Mouse (Mus musculus) thymus, adult 2 months (tissue): Measurements from ENCODE around the gene Gm49387. TPM values are rescaled to one million over a fixed set of nuclear protein-coding genes. Genes with fewer than 3 reads are reported as not detected.
A peak's percentile ranks its signal among the peaks of the same experiment; 100 is the strongest.

ENCODE experiments used
- DNase-seq: peaks from one replicate; pipeline ENCODE4 v3.0.0; 2021
- H3K27ac ChIP-seq: fragments of 200-500 bp; 2 replicates; pipeline ENCODE4 v1.5.1; 2012; ENCODE audit warnings: low read length, control low read depth; ENCODE audit not compliant: control insufficient read depth, insufficient read depth
- H3K27me3 ChIP-seq: fragments of 200-500 bp; 2 replicates; pipeline ENCODE4 v1.6.1; 2012; ENCODE audit warnings: mild to moderate bottlenecking, low read length, moderate library complexity, mixed read lengths; ENCODE audit not compliant: control insufficient read depth, insufficient read depth
- H3K36me3 ChIP-seq: fragments of 200-500 bp; 2 replicates; pipeline ENCODE4 v1.6.1; 2012; ENCODE audit warnings: mild to moderate bottlenecking, low read length, moderate library complexity; ENCODE audit not compliant: control insufficient read depth, insufficient read depth
- H3K4me1 ChIP-seq: fragments of 200-500 bp; replicated peaks from 2 replicates; pipeline ENCODE4 v1.6.1; 2012; ENCODE audit warnings: low read length; ENCODE audit not compliant: control insufficient read depth, insufficient read depth
- H3K4me3 ChIP-seq: fragments of 200-500 bp; 2 replicates; pipeline ENCODE4 v1.5.1; 2012; ENCODE audit warnings: mild to moderate bottlenecking, low read length, control low read depth, moderate library complexity; ENCODE audit not compliant: control insufficient read depth, insufficient read depth
- CTCF ChIP-seq: fragments of 200-500 bp; IDR thresholded peaks from 2 replicates; pipeline ENCODE4 v1.5.1; 2012; ENCODE audit warnings: mild to moderate bottlenecking, control low read depth, low read length, moderate library complexity, borderline replicate concordance; ENCODE audit not compliant: control insufficient read depth, poor library complexity, insufficient read depth; ENCODE audit errors: extremely low read depth
- POLR2A ChIP-seq: fragments of 200-500 bp; IDR thresholded peaks from 2 replicates; pipeline ENCODE4 v1.6.1; 2012; ENCODE audit warnings: mild to moderate bottlenecking, low read length, control low read depth, moderate library complexity; ENCODE audit not compliant: control insufficient read depth, poor library complexity, insufficient read depth; ENCODE audit errors: extremely low read depth
- WGBS: fragments of 180-500 bp; shearing (Covaris S2); methylation state at CpG from one replicate; pipeline ENCODE4 v1.1.7; 2018; 5-methylcytosine and 5-hydroxymethylcytosine counted together
- polyA plus RNA-seq: library from polyadenylated mRNA; depleted of rRNA; stranded (reverse); fragments of >200 nt; gene quantifications from 2 replicates; pipeline ENCODE4 v1.2.3, GENCODE M21; 2012

Gene Gm49387
- polyA plus RNA-seq, 1 experiment = not detected

DNA sequence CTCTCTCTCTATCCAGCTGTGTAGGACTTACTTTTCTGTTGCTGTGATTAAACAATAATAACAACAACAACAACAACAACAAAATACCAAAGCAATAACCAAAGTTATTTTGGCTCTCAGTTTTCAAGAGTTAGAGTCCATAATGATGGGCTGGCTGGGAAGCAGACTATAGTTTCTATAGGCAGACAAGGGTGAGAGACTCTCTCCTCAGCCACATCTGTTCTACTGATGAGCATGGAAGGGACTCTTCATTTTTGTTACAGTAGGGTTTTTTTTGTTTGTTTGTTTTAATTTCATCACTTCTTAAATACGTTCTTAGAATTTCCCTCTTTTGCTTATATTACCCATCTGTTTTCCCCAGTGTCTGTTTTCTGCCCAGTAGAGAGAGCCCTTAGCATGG, 11.9 kb upstream of the Gm49387 start:
- no peaks in the 10 kb centered on the region for H3K36me3 ChIP-seq
- 100% methylated on average over 1 of the region's 1 CpGs for WGBS
- no peak overlapping the region for H3K27ac ChIP-seq
- peaks cover 9% of the 10 kb centered on the region for H3K4me1 ChIP-seq
- H3K4me3 ChIP-seq = no peak overlapping the region
- TF ChIP-seq CTCF = no peak
- no peaks in the 10 kb centered on the region for H3K27me3 ChIP-seq
- DNase-seq = no peak

- Histone ChIP-seq H3K4me1 (peaks cover 9% of the 10 kb centered on the region), H3K27ac (no peak overlapping the region), H3K36me3 (no peaks in the 10 kb centered on the region), H3K4me3 (no peak overlapping the region), H3K27me3 (no peaks in the 10 kb centered on the region)
- WGBS = 89% methylated on average over 5 of the region's 5 CpGs
- no peak for DNase-seq
- TF ChIP-seq CTCF (no peak), POLR2A (no peak)
Measured at GRCm38 (mm10) chr14:31652106-31652505, 11.4 kb upstream of the Gm49387 start.

DNA sequence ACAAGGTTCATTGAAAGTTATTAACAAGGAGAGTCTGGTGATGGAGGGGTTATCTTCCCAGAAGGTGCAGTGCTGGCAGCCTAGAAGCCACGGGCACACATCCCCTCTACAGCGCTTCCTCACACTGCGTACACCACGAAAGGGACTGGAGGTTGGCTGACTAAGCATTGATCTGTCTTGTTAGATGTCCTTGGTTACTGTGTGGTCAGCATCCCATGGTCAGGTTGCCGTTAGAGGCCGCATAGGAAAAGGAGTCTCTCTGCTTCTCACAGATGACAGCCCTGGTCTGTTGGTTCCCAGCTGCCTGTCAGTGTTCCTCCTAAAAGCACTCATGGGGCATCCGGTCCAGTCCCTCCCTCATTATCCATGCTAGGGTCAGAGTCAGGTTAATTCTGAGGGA, 10.5 kb upstream of the Gm49387 start:
- H3K4me1 ChIP-seq = peaks cover 7% of the 10 kb centered on the region
- H3K27ac ChIP-seq = no peak overlapping the region
- DNase-seq = no peak
- H3K36me3 ChIP-seq = no peaks in the 10 kb centered on the region
- TF ChIP-seq CTCF (no peak), POLR2A (no peak)
- H3K27me3 ChIP-seq = no peaks in the 10 kb centered on the region
- H3K4me3 ChIP-seq = no peak overlapping the region
- 87% methylated on average over 7 of the region's 7 CpGs for WGBS

DNA sequence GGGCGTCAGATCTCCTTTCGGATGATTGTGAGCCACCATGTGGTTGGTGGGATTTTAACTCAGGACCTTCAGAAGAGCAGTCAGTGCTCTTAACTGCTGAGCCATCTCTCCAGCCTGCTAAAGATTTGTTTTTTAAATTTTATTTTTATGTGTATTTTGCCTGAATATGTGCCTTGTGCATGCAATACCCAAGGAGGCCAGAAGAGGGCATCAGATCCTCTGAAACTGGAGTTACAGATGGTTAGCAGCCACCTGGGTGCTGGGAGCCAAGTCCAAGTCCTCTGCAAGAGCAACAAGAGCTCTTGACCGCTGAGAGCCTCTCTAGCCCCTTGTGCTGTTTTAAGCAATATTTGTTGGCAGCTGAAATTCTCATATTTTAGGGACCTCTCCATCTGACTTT, 9.7 kb upstream of the Gm49387 start:
- DNase-seq = no peak
- 97% methylated on average over 3 of the region's 3 CpGs for WGBS
- Histone ChIP-seq H3K27ac (no peak overlapping the region), H3K27me3 (no peaks in the 10 kb centered on the region), H3K4me1 (peaks cover 5% of the 10 kb centered on the region), H3K4me3 (no peak overlapping the region), H3K36me3 (no peaks in the 10 kb centered on the region)
- TF ChIP-seq POLR2A = no peak
- TF ChIP-seq CTCF = no peak

- no peak for TF ChIP-seq CTCF
- Histone ChIP-seq H3K27ac (no peak overlapping the region), H3K36me3 (no peaks in the 10 kb centered on the region), H3K4me3 (no peak overlapping the region), H3K27me3 (no peaks in the 10 kb centered on the region), H3K4me1 (no peaks in the 10 kb centered on the region)
- DNase-seq = no peak
- 96% methylated on average over 10 of the region's 10 CpGs for WGBS
Measured at GRCm38 (mm10) chr14:31647991-31648390, 7.3 kb upstream of the Gm49387 start.

GRCm38 (mm10) chr14:31645920-31646319, 5.2 kb upstream of the Gm49387 start:
- Histone ChIP-seq H3K27ac (no peak overlapping the region), H3K4me1 (peaks cover 4% of the 10 kb centered on the region), H3K27me3 (no peaks in the 10 kb centered on the region), H3K36me3 (no peaks in the 10 kb centered on the region), H3K4me3 (no peak overlapping the region)
- WGBS = 95% methylated on average over 7 of the region's 7 CpGs
- DNase-seq = no peak
- TF ChIP-seq POLR2A = no peak
- TF ChIP-seq CTCF = no peak

- TF ChIP-seq CTCF (no peak), POLR2A (no peak)
Measured at GRCm38 (mm10) chr14:31644931-31645547, 4.4 kb upstream of the Gm49387 start.

More at GRCm38 (mm10) chr14:31644931-31645547, 4.4 kb upstream of the Gm49387 start:
- no peaks in the 10 kb centered on the region for H3K27me3 ChIP-seq
- no peaks in the 10 kb centered on the region for H3K36me3 ChIP-seq
- WGBS = 82% methylated on average over 3 of the region's 3 CpGs
- peaks cover 4% of the 10 kb centered on the region for H3K4me1 ChIP-seq
- H3K27ac ChIP-seq = no peak overlapping the region
- peak; percentile 30 for DNase-seq
- no peak overlapping the region for H3K4me3 ChIP-seq
